Mouse (Mus musculus): Measurements from ENCODE around the gene Nap1l1. TPM values are rescaled to one million over a fixed set of nuclear protein-coding genes. Genes with fewer than 3 reads are reported as not detected.

The Nap1l1 gene
- total and polyA plus RNA-seq, 3 experiments = 196 to 1,342 (median 360) TPM

- H3K4me1 ChIP-seq (ENCODE audit: control insufficient read depth in 1 of 2, insufficient read depth in 2 of 2) = peaks cover 6 to 38% of the 10 kb centered on the region in 2 experiments; a peak in 3 of 4 replicates
- no peak overlapping the region for H3K27ac ChIP-seq (ENCODE audit: insufficient read depth, low read depth)
- dilution Hi-C loops (cut with MboI; ENCODE audit: extremely low pct_ligation_motif_present, extremely low pct_unique_long_range_greater_than_20kb, low sequenced_read_pairs) = no loop called here
- H3K36me3 ChIP-seq (replicated peaks in 1 of 2; ENCODE audit: control insufficient read depth in 1 of 2, insufficient read depth in 1 of 2, low read length in 1 of 2) = no peaks in the 10 kb centered on the region
- DNase-seq (ENCODE audit: extremely low read depth) = no peak
- no peaks in the 10 kb centered on the region for H3K9me3 ChIP-seq (replicated peaks; ENCODE audit: low read length)
- peaks cover 13% of the 10 kb centered on the region for H3K79me2 ChIP-seq (replicated peaks; ENCODE audit: control insufficient read depth, extremely low read depth, insufficient read depth, poor library complexity, severe bottlenecking)
- no peaks in the 10 kb centered on the region for H3K27me3 ChIP-seq (replicated peaks)
- TF ChIP-seq JUND (conservative IDR thresholded peaks at IDR 0.05; ENCODE audit: low read depth, low read length) (no peak), NRF1 (IDR thresholded peaks at IDR 0.05; ENCODE audit: low read depth, low read length) (no peak), EP300 (IDR thresholded peaks at IDR 0.05; ENCODE audit: low read length) (peak; percentile 19; the same call in 1 of the 2 replicates), CHD1 (IDR thresholded peaks at IDR 0.05; ENCODE audit: low read depth, low read length) (no peak), HCFC1 (IDR thresholded peaks at IDR 0.05; ENCODE audit: low read depth, low read length) (no peak), CHD2 (IDR thresholded peaks at IDR 0.05; ENCODE audit: low read length) (peak; percentile 45; the same call in 1 of the 2 replicates)
- peak overlapping the region in 1 of 3 experiments; percentile 87 for H3K4me3 ChIP-seq (replicated peaks in 1 of 3; ENCODE audit: low read depth in 2 of 3, low read length in 2 of 3, poor library complexity in 1 of 3)
- in situ Hi-C loops (cut with MboI; ENCODE audit: low pct_ligation_motif_present, low pct_unique_long_range_greater_than_20kb, low sequenced_read_pairs) = loop anchor here (10.0 to 25.0 kb wide), 3 partner anchors 128 to 416 kb away; no protein-coding TSS in a partner anchor
- H3K4me2 ChIP-seq (ENCODE audit: insufficient read depth, low read depth, poor library complexity, severe bottlenecking) = peak overlapping the region; percentile 88
- H3K9ac ChIP-seq (ENCODE audit: insufficient read depth, low read depth) = peak overlapping the region; percentile 45
Measured at GRCm38 (mm10) chr10:111509103-111509784, 36.2 kb downstream of the Nap1l1 start.

- TF ChIP-seq POLR2A (IDR thresholded peaks at IDR 0.05; ENCODE audit: low read depth, low read length) (no peak), ZKSCAN1 (IDR thresholded peaks at IDR 0.05; ENCODE audit: borderline replicate concordance, low read depth, low read length) (no peak), ETS1 (conservative IDR thresholded peaks at IDR 0.05; ENCODE audit: low read depth, low read length) (no peak), TCF12 (IDR thresholded peaks at IDR 0.05; ENCODE audit: low read depth, low read length) (no peak), ZC3H11A (IDR thresholded peaks at IDR 0.05; ENCODE audit: low read depth, low read length) (no peak)
- no peak overlapping the region for H3K4me2 ChIP-seq (ENCODE audit: insufficient read depth, low read depth, poor library complexity, severe bottlenecking)
- H3K27ac ChIP-seq (ENCODE audit: insufficient read depth, low read depth) = no peak overlapping the region
- in situ Hi-C loops (cut with MboI; ENCODE audit: low pct_ligation_motif_present, low pct_unique_long_range_greater_than_20kb, low sequenced_read_pairs) = loop anchor here (10.0 to 25.0 kb wide), 3 partner anchors 127 to 415 kb away; no protein-coding TSS in a partner anchor
- no peaks in the 10 kb centered on the region for H3K9me3 ChIP-seq (replicated peaks; ENCODE audit: low read length)
- H3K27me3 ChIP-seq (replicated peaks) = no peaks in the 10 kb centered on the region
- no peak for DNase-seq (ENCODE audit: extremely low read depth)
- H3K9ac ChIP-seq (ENCODE audit: insufficient read depth, low read depth) = no peak overlapping the region
- H3K79me2 ChIP-seq (replicated peaks; ENCODE audit: control insufficient read depth, extremely low read depth, insufficient read depth, poor library complexity, severe bottlenecking) = peaks cover 13% of the 10 kb centered on the region
- peaks cover 9 to 35% of the 10 kb centered on the region in 2 experiments; a peak in 3 of 4 replicates for H3K4me1 ChIP-seq (ENCODE audit: control insufficient read depth in 1 of 2, insufficient read depth in 2 of 2)
- H3K4me3 ChIP-seq (replicated peaks in 1 of 3; ENCODE audit: low read depth in 2 of 3, low read length in 2 of 3, poor library complexity in 1 of 3) = no peak overlapping the region
- dilution Hi-C loops (cut with MboI; ENCODE audit: extremely low pct_ligation_motif_present, extremely low pct_unique_long_range_greater_than_20kb, low sequenced_read_pairs) = no loop called here
- H3K36me3 ChIP-seq (replicated peaks in 1 of 2; ENCODE audit: control insufficient read depth in 1 of 2, insufficient read depth in 1 of 2, low read length in 1 of 2) = no peaks in the 10 kb centered on the region
Measured at GRCm38 (mm10) chr10:111509981-111510380, 37.0 kb downstream of the Nap1l1 start.

- Histone ChIP-seq H3K27me3 (replicated peaks) (no peaks in the 10 kb centered on the region), H3K4me2 (ENCODE audit: insufficient read depth, low read depth, poor library complexity, severe bottlenecking) (no peak overlapping the region)
- dilution Hi-C loops (cut with MboI; ENCODE audit: extremely low pct_ligation_motif_present, extremely low pct_unique_long_range_greater_than_20kb, low sequenced_read_pairs) = no loop called here
Measured at GRCm38 (mm10) chr10:111510798-111511197, 37.8 kb downstream of the Nap1l1 start.

More at GRCm38 (mm10) chr10:111510798-111511197, 37.8 kb downstream of the Nap1l1 start:
- DNase-seq (ENCODE audit: extremely low read depth) = no peak
- no peak for TF ChIP-seq ZC3H11A (IDR thresholded peaks at IDR 0.05; ENCODE audit: low read depth, low read length)
- TF ChIP-seq MAZ (IDR thresholded peaks at IDR 0.05; ENCODE audit: low read depth, low read length) = no peak
- TF ChIP-seq POLR2A (IDR thresholded peaks at IDR 0.05; ENCODE audit: low read depth, low read length) = no peak
- TF ChIP-seq PAX5 (IDR thresholded peaks at IDR 0.05; ENCODE audit: low read length) = no peak
- TF ChIP-seq GABPA (IDR thresholded peaks at IDR 0.05; ENCODE audit: insufficient replicate concordance, low read depth, low read length) = no peak
- TF ChIP-seq MAX (IDR thresholded peaks at IDR 0.05; ENCODE audit: low read length) = no peak
- no peak for TF ChIP-seq CHD2 (IDR thresholded peaks at IDR 0.05; ENCODE audit: low read length)
- no peak for TF ChIP-seq MAFK (IDR thresholded peaks at IDR 0.05; ENCODE audit: insufficient replicate concordance, low read length)
- TF ChIP-seq NRF1 (IDR thresholded peaks at IDR 0.05; ENCODE audit: low read depth, low read length) = no peak
- no peak for TF ChIP-seq MYC (IDR thresholded peaks at IDR 0.05; ENCODE audit: low read depth, low read length)
- Histone ChIP-seq H3K4me3 (replicated peaks in 1 of 3; ENCODE audit: low read depth in 2 of 3, low read length in 2 of 3, poor library complexity in 1 of 3) (no peak overlapping the region), H3K27ac (ENCODE audit: insufficient read depth, low read depth) (no peak overlapping the region), H3K4me1 (ENCODE audit: control insufficient read depth in 1 of 2, insufficient read depth in 2 of 2) (peaks cover 11 to 34% of the 10 kb centered on the region in 2 experiments), H3K9ac (ENCODE audit: insufficient read depth, low read depth) (no peak overlapping the region), H3K79me2 (replicated peaks; ENCODE audit: control insufficient read depth, extremely low read depth, insufficient read depth, poor library complexity, severe bottlenecking) (peaks cover 13% of the 10 kb centered on the region), H3K9me3 (replicated peaks; ENCODE audit: low read length) (no peaks in the 10 kb centered on the region), H3K36me3 (replicated peaks in 1 of 2; ENCODE audit: control insufficient read depth in 1 of 2, insufficient read depth in 1 of 2, low read length in 1 of 2) (no peaks in the 10 kb centered on the region)
- in situ Hi-C loops (cut with MboI; ENCODE audit: low pct_ligation_motif_present, low pct_unique_long_range_greater_than_20kb, low sequenced_read_pairs) = loop anchor here (25.0 kb wide), 2 partner anchors 127 to 227 kb away; no protein-coding TSS in a partner anchor
